Mouse (Mus musculus): ENCODE measurements at regions not wholly inside any gene's neighbourhood (a gene's known extent, or its start where the extent isn't known, plus 50 kb on each side); places are given as distances from the start of the nearest gene placed in this dataset.

DNA sequence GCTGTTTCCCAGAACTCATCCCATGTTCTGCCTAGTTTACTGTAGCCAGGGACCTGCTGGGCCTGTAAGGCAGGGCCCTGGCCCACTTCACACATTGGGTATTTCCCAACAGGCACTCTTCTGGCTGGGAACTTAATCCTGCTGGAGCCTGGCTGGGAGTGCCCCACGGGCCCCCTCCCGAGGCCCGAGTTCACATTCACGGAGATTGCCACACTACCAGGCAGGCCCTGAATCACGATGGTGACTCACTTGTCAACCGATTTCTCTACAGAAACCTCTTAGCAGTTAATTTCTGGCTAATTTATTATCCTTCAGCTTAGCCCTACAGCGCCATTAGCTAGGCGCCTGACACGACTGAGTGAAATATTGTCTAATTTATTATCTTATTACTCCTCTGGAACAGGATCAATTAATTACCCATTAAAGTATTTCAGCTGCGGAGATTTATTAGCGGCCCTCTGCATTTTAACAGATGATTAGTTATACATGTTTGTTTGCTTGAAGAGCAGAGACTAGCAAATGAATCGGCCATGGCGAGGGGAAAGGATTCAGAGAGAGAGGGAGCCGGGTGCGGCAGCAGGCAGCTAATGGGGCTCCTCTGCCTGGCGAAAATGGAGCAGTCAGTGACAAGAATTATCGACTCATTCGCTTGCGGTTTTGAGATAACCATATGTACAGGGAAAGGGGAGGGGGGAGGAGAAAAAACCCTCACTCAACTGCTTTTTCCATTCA, 229.7 kb upstream of the Zfp703 start:
- Histone ChIP-seq H3K4me1 (ENCODE audit: insufficient read depth, low read depth, low read length) (peaks cover 74% of the 10 kb centered on the region), H3K4me3 (ENCODE audit: low read depth, low read length) (peak overlapping the region; percentile 51; the same call in 1 of the 2 replicates), H3K36me3 (replicated peaks) (no peaks in the 10 kb centered on the region), H3K9me3 (replicated peaks) (no peaks in the 10 kb centered on the region), H3K27me3 (ENCODE audit: insufficient read depth, low read length) (no peaks in the 10 kb centered on the region)
- ATAC-seq (ENCODE audit: extremely low read depth, insufficient number of reproducible peaks, low FRiP score, poor library complexity, severe bottlenecking), result peak; percentile 91
- DNase-seq (ENCODE audit: low spot score), result peak; percentile 40
- TF ChIP-seq CTCF (IDR thresholded peaks at IDR 0.05; ENCODE audit: low read depth, low read length) (no peak), POLR2AphosphoS5 (IDR thresholded peaks at IDR 0.05; ENCODE audit: insufficient replicate concordance, low read depth, low read length) (no peak), TAL1 (conservative IDR thresholded peaks at IDR 0.05; ENCODE audit: low read depth, low read length) (peak; percentile 84), GATA2 (IDR thresholded peaks at IDR 0.05; ENCODE audit: borderline replicate concordance, low read depth, low read length) (no peak)

DNA sequence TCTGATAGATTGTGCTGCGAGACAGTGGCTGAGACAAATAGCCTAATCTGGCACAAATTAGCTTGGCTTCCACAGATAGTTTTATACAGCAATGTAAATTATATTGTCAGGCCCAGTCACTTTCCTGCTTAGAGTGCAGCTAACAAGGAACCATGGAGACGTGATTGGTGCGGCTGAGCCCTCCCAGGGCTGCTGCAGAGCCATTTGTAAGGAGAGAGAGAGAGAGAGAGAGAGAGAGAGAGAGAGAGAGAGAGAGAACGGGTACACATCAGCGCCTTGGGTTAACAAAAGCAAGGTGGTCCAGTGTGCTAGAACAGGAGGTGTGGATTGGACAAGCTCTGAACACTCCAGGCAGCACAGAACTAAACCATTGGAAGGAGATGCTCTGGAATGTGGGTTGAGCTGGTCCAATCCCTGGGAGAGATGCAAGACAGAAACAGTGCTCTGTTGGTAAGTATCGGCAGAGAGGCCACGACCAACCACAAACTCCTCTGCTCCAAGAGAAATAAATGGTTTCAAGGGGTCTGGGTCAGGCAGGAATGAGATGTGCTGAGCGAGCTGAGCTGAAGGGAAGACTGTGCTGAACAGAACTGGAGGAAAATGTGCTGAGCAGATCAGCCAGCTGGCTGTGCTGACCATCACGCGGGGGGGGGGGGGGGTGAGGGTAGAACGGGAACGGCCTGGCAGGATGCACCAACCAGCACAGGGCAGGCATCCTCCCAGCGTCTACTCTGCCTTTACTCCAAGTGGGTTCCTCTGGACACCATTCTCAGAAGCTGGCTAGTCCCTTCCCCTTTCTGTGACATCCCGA, 228.8 kb upstream of the Zfp703 start:
- ATAC-seq (ENCODE audit: extremely low read depth, insufficient number of reproducible peaks, low FRiP score, poor library complexity, severe bottlenecking) (peak; percentile 6; the same call in 1 of the 2 replicates), DNase-seq (ENCODE audit: low spot score) (peak; percentile 7)
- peaks cover 70% of the 10 kb centered on the region for H3K4me1 ChIP-seq (ENCODE audit: insufficient read depth, low read depth, low read length)
- no peaks in the 10 kb centered on the region for H3K9me3 ChIP-seq (replicated peaks)
- TF ChIP-seq TAL1 (conservative IDR thresholded peaks at IDR 0.05; ENCODE audit: low read depth, low read length) (no peak), POLR2AphosphoS5 (IDR thresholded peaks at IDR 0.05; ENCODE audit: insufficient replicate concordance, low read depth, low read length) (no peak), GATA2 (IDR thresholded peaks at IDR 0.05; ENCODE audit: borderline replicate concordance, low read depth, low read length) (no peak), CTCF (IDR thresholded peaks at IDR 0.05; ENCODE audit: low read depth, low read length) (no peak), GATA1 (IDR thresholded peaks at IDR 0.05; ENCODE audit: borderline replicate concordance, low read length) (no peak)
- no peaks in the 10 kb centered on the region for H3K27me3 ChIP-seq (ENCODE audit: insufficient read depth, low read length)
- peak overlapping the region; percentile 67 for H3K4me3 ChIP-seq (ENCODE audit: low read depth, low read length)
- no peaks in the 10 kb centered on the region for H3K36me3 ChIP-seq (replicated peaks)

DNA sequence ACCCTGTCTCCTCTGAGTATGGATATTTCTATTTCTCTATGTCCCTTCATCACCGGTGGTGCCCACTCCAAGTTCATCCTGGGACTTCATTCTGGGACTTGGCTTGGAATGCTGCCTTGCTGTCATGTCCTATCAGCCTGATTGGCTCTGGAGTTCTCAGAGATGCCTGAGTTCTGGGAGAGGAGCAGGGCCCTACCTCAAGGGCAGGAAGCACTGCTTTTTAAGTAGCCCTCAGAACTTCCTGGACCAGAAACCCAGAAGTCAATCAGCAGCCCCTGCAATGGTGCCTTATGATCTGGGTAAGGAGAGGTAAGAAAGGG, 228.2 kb upstream of the Zfp703 start:
- Histone ChIP-seq H3K36me3 (replicated peaks) (no peaks in the 10 kb centered on the region), H3K4me1 (ENCODE audit: insufficient read depth, low read depth, low read length) (peaks cover 65% of the 10 kb centered on the region), H3K9me3 (replicated peaks) (no peaks in the 10 kb centered on the region), H3K4me3 (ENCODE audit: low read depth, low read length) (peak overlapping the region; percentile 67), H3K27me3 (ENCODE audit: insufficient read depth, low read length) (no peaks in the 10 kb centered on the region)
- DNase-seq (ENCODE audit: low spot score) (no peak), ATAC-seq (ENCODE audit: extremely low read depth, insufficient number of reproducible peaks, low FRiP score, poor library complexity, severe bottlenecking) (no peak)
- TF ChIP-seq GATA2 (IDR thresholded peaks at IDR 0.05; ENCODE audit: borderline replicate concordance, low read depth, low read length) (no peak), GATA1 (IDR thresholded peaks at IDR 0.05; ENCODE audit: borderline replicate concordance, low read length) (no peak), POLR2AphosphoS5 (IDR thresholded peaks at IDR 0.05; ENCODE audit: insufficient replicate concordance, low read depth, low read length) (no peak), TAL1 (conservative IDR thresholded peaks at IDR 0.05; ENCODE audit: low read depth, low read length) (no peak), CTCF (IDR thresholded peaks at IDR 0.05; ENCODE audit: low read depth, low read length) (no peak)

DNA sequence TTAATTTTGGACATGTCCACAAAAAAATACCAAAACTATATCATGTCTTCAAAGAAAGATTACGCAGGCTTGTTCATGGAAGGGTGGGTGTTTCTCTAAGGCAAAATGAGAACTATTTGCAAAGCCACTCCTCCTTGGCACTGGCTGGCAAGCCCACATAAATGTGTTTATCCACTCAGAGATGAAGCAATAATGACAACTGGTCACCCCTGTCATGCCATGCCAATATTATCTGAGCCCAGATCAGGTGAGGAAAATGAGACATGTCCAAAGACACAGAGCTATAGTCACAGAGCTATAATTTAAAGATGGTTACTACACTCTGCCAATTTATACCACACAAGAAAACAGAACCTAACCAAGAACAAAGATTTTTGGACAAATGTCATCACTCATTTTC, 227.0 kb upstream of the Zfp703 start:
- Histone ChIP-seq H3K4me3 (ENCODE audit: low read depth, low read length) (no peak overlapping the region), H3K4me1 (ENCODE audit: insufficient read depth, low read depth, low read length) (peaks cover 55% of the 10 kb centered on the region), H3K27me3 (ENCODE audit: insufficient read depth, low read length) (no peaks in the 10 kb centered on the region), H3K36me3 (replicated peaks) (no peaks in the 10 kb centered on the region), H3K9me3 (replicated peaks) (no peaks in the 10 kb centered on the region)
- no peak for TF ChIP-seq GATA1 (IDR thresholded peaks at IDR 0.05; ENCODE audit: borderline replicate concordance, low read length)
- TF ChIP-seq POLR2AphosphoS5 (IDR thresholded peaks at IDR 0.05; ENCODE audit: insufficient replicate concordance, low read depth, low read length), result no peak
- TF ChIP-seq CTCF (IDR thresholded peaks at IDR 0.05; ENCODE audit: low read depth, low read length), result no peak
- no peak for TF ChIP-seq GATA2 (IDR thresholded peaks at IDR 0.05; ENCODE audit: borderline replicate concordance, low read depth, low read length)
- no peak for TF ChIP-seq TAL1 (conservative IDR thresholded peaks at IDR 0.05; ENCODE audit: low read depth, low read length)
- no peak for DNase-seq (ENCODE audit: low spot score)
- ATAC-seq (ENCODE audit: extremely low read depth, insufficient number of reproducible peaks, low FRiP score, poor library complexity, severe bottlenecking), result no peak

DNA sequence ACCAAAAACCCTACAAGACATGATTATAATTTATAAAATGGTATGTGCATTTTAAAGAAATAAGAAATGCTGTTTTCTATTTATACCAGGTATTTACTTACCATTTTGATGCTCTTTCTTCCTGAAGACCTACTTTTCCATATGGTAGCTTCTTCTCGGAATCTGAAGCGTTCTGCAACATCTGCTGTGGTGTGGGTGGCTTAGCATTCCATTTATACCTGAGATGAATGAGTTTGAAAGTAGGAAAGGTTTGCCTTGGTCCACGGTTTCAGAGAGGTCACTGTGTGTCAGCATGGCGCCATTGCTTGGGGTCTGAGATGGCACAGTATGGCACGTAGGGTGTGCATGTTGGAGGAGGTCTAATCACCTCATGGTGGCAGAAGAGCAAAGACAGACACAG, 225.5 kb upstream of the Zfp703 start:
- no peaks in the 10 kb centered on the region for H3K36me3 ChIP-seq (replicated peaks)
- TF ChIP-seq TAL1 (conservative IDR thresholded peaks at IDR 0.05; ENCODE audit: low read depth, low read length), result no peak
- no peak for TF ChIP-seq GATA2 (IDR thresholded peaks at IDR 0.05; ENCODE audit: borderline replicate concordance, low read depth, low read length)
- no peak for TF ChIP-seq POLR2AphosphoS5 (IDR thresholded peaks at IDR 0.05; ENCODE audit: insufficient replicate concordance, low read depth, low read length)
- no peak for TF ChIP-seq GATA1 (IDR thresholded peaks at IDR 0.05; ENCODE audit: borderline replicate concordance, low read length)
- TF ChIP-seq CTCF (IDR thresholded peaks at IDR 0.05; ENCODE audit: low read depth, low read length), result no peak
- H3K9me3 ChIP-seq (replicated peaks), result no peaks in the 10 kb centered on the region
- no peak for DNase-seq (ENCODE audit: low spot score)
- no peak overlapping the region for H3K4me3 ChIP-seq (ENCODE audit: low read depth, low read length)
- peaks cover 41% of the 10 kb centered on the region for H3K4me1 ChIP-seq (ENCODE audit: insufficient read depth, low read depth, low read length)
- H3K27me3 ChIP-seq (ENCODE audit: insufficient read depth, low read length), result no peaks in the 10 kb centered on the region
- no peak for ATAC-seq (ENCODE audit: extremely low read depth, insufficient number of reproducible peaks, low FRiP score, poor library complexity, severe bottlenecking)

DNA sequence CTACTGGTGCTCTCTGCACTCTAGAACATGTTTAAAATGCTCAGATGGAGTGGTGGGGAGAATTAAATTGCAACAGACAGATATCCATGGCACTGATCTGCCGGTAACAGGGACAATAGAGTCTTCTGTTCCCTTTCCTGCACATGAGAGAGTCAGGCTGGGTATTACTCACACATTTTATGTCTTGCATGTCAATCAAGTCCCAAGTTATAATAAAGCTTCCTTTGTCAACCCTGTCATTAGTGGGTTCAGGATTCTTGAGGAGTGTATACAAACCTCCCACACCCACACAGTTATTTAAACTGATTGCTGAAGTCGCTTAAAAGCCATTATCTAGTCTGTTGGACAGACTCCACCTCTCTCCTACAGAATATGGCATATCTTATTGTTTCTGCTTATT, 220.7 kb upstream of the Zfp703 start:
- peaks cover 16% of the 10 kb centered on the region; the same call in 1 of the 2 replicates for H3K4me1 ChIP-seq (ENCODE audit: insufficient read depth, low read depth, low read length)
- ATAC-seq (ENCODE audit: extremely low read depth, insufficient number of reproducible peaks, low FRiP score, poor library complexity, severe bottlenecking) (no peak), DNase-seq (ENCODE audit: low spot score) (no peak)
- TF ChIP-seq CTCF (IDR thresholded peaks at IDR 0.05; ENCODE audit: low read depth, low read length) (no peak), GATA2 (IDR thresholded peaks at IDR 0.05; ENCODE audit: borderline replicate concordance, low read depth, low read length) (no peak), POLR2AphosphoS5 (IDR thresholded peaks at IDR 0.05; ENCODE audit: insufficient replicate concordance, low read depth, low read length) (no peak), TAL1 (conservative IDR thresholded peaks at IDR 0.05; ENCODE audit: low read depth, low read length) (no peak), GATA1 (IDR thresholded peaks at IDR 0.05; ENCODE audit: borderline replicate concordance, low read length) (no peak)
- no peak overlapping the region for H3K4me3 ChIP-seq (ENCODE audit: low read depth, low read length)
- H3K27me3 ChIP-seq (ENCODE audit: insufficient read depth, low read length), result peaks cover 2% of the 10 kb centered on the region; the same call in 1 of the 2 replicates
- peaks cover 4% of the 10 kb centered on the region for H3K9me3 ChIP-seq (replicated peaks)
- no peaks in the 10 kb centered on the region for H3K36me3 ChIP-seq (replicated peaks)
